Mouse (Mus musculus): ENCODE measurements around the gene Galr2.

Galr2 gene

DNA sequence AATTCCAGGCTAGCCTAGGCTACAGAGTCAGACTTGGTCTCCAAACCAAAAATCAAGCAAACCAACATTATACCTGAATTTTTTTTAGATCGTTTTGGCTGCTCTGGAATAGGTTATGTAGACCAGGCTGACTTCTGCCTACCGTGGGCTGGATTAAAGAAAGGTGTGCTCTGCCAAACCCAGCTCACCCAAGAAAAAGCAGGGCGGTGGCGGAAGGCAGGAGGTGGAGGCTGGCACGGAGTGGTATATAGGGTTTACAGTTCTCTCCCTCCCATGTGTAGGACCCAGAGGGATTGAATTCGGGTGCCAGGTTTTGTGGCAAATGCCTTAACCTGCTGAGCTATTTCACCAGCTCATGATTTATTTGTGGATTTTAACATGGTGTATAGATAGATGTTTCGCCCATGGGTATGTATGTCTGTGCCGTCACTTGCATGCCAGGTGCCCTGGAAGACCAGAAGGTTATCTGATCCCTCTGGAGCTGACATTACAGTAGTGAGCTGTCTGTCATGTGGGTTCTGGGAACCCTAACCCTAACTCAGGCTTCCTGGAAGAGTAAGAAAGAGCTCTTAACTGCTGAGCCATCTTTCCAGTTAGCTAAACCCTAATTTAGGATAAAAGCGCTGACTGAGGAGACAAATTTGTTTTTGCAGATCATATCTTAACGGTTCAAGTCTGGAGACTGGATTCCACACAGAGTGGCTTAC lies 26.4 kb downstream of the Galr2 start, which contains the start of gene Exoc7:
Exoc7 (minus strand) TSS at position 215 of the 707 bp plus-strand sequence.
- DNase-seq (ENCODE audit: low spot score in 2 of 2): no peak

- DNase-seq (ENCODE audit: low spot score in 2 of 2): no peak
These were observed 27.2 kb downstream of the Galr2 start for GRCm38 (mm10) chr11:116307762-116308531.

- no peak for DNase-seq (ENCODE audit: low spot score in 2 of 2)
These were observed 28.9 kb downstream of the Galr2 start for GRCm38 (mm10) chr11:116309601-116310000.

DNA sequence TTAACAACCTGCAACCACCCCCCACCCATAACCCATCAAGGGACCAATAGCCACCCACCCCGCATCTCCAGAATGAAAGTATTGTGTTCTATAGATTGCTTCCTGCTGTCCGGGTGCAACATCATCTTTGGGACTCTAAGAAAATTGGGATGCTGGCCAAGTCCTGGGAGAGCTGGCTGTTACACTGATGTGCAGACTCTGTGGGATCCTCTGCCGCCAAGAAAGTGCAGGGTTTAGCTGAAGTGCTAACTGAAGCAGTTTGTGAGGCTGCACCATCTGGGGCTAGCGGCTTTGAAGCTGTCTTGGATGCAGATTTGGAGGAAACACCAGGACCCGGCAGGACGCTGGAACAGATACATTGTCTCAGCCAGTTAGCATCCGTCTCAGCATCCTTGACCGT lies 30.4 kb downstream of the Galr2 start:
- peak in 1 of 2 experiments; percentile 40 for DNase-seq (ENCODE audit: low spot score in 2 of 2)

DNA sequence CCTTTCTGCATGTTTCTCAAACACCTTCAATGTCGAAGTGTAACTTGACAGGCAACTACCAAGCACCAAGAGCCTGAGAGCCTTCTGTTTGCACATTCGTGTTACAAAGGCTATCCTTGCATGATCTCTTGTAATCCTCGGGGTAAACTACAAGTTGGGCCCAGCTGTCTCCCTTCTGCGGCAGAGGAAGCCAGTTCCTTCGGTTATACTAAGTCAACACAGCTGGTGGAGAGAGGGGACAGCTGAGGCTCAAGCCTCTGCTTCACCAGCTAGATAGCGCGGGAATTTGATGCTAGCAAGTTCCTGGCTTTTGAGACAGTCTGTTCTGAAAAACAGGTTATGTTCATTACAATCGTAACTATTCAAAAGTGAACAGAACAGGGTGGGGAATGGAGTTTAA lies 31.6 kb downstream of the Galr2 start:
- DNase-seq (ENCODE audit: low spot score in 2 of 2): no peak

- peak; percentile 81 to 86 for DNase-seq (ENCODE audit: low spot score in 2 of 2)
These were observed 38.2 kb downstream of the Galr2 start for GRCm38 (mm10) chr11:116318719-116319659.

DNA sequence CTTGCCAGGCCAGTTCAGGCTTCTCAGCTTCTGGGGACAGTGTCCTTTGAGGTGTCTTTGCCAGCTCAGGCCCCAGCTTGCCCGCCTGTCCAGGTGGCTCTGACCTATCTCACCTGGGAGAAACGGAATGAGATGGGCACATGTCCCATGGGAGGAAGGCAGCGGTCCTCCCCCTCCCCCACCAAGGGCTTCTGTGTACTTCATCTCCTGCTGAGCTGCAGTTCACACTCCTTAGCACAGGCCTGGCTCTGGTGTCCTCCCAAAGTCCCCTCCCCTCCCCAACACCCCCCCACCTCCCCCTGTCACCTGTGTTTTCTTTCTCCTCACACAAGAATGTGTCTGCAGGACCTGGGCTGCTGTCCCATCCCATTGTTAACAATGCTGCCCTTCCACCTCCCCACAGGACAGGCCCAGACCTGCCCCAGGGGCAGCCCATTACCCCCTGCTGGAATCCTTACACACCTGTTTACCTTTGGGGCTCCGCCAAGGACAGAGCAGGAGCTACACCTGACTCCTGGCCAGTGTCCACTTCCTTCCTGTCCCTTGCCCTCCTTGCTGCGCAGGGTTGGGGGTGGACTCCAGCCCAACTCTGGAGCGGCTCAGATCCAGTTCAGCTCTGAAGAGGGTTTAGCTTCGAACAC lies 46.3 kb downstream of the Galr2 start:
- DNase-seq (ENCODE audit: low spot score in 2 of 2): no peak

- no peak for DNase-seq (ENCODE audit: low spot score in 2 of 2)
These were observed 48.8 kb downstream of the Galr2 start for GRCm38 (mm10) chr11:116329314-116330210.

- DNase-seq (ENCODE audit: low spot score in 2 of 2): no peak
These were observed 49.4 kb downstream of the Galr2 start for GRCm38 (mm10) chr11:116330211-116330518.

GRCm38 (mm10) chr11:116332232-116332982 lies 51.7 kb downstream of the Galr2 start:
- no peak for DNase-seq (ENCODE audit: low spot score in 2 of 2)

GRCm38 (mm10) chr11:116332983-116333270 lies 52.2 kb downstream of the Galr2 start:
- no peak for DNase-seq (ENCODE audit: low spot score in 2 of 2)
